Mouse (Mus musculus): ENCODE measurements around the gene Neb. TPM values are rescaled to one million over a fixed set of nuclear protein-coding genes. Genes with fewer than 3 reads are reported as not detected.
"Not testable (repeated sequence)": the region's sequence is repeated elsewhere in the genome, so short reads cannot be mapped to it uniquely, and the experiment has no call there.

Neb gene
- polyA plus RNA-seq, 1 experiment: 9.7 TPM

GRCm38 (mm10) chr2:52212561-52212961, 165.7 kb downstream of the Neb start:
- Histone ChIP-seq H3K4me3 (ENCODE audit: insufficient read depth, low read depth, low read length) (no peak overlapping the region), H3K4me1 (ENCODE audit: control insufficient read depth, insufficient read depth, insufficient read length, low read length) (no peaks in the 10 kb centered on the region), H3K27ac (replicated peaks; ENCODE audit: low read depth, low read length) (peak overlapping the region; percentile 27; the same call in 1 of the 2 replicates)

DNA sequence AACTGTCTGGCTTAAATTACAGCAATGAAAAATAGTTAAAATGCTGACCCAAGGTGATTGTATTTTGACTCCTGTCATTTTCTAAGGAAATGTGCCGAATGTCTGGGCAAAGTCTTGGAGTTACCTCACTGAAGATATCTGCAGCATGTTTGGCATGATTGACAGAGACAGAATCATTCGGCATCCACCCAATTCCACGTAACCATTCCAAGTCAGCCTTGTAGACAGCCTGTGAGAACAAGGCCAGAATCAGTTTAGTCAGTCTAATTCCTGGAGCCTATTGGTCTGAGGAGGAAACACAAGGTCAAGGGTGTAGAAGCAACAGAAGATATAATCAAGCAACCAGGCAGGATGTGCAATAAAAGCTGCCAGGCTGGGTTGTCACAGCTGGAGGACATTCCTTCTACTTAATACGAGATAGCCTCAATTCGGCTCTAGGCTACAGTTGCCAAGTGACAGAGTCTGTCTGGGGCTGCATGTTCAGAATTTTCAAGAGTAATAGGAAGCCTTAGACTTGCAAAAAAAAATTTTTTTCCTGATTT, 166.8 kb downstream of the Neb start:
- no peak overlapping the region for H3K27ac ChIP-seq (replicated peaks; ENCODE audit: low read depth, low read length)
- H3K4me1 ChIP-seq (ENCODE audit: control insufficient read depth, insufficient read depth, insufficient read length, low read length): no peaks in the 10 kb centered on the region
- H3K4me3 ChIP-seq (ENCODE audit: insufficient read depth, low read depth, low read length): no peak overlapping the region

GRCm38 (mm10) chr2:52210685-52211084, 167.6 kb downstream of the Neb start:
- Histone ChIP-seq H3K4me3 (ENCODE audit: insufficient read depth, low read depth, low read length) (no peak overlapping the region), H3K27ac (replicated peaks; ENCODE audit: low read depth, low read length) (no peak overlapping the region), H3K4me1 (ENCODE audit: control insufficient read depth, insufficient read depth, insufficient read length, low read length) (no peaks in the 10 kb centered on the region)

DNA sequence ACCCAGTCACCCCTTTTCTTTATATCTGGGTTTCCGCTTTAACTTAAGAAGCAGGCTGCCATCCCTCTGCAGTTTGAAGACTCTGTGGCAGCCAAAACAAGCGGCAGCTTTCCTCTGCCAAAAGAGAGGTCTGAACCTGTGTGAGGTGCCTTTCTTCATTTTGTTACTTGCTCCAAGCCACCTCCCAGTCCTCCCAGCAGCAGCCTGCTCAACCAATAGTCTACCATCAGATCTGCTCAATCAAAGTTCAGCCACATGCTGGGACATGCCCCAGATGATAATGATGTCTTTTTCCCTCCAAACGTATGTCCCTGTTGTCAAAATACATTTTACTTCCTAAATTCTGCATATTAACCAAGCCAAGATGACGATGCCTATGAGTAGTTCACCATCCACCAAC, 173.3 kb downstream of the Neb start:
- Histone ChIP-seq H3K4me3 (ENCODE audit: insufficient read depth, low read depth, low read length) (no peak overlapping the region), H3K27ac (replicated peaks; ENCODE audit: low read depth, low read length) (no peak overlapping the region), H3K4me1 (ENCODE audit: control insufficient read depth, insufficient read depth, insufficient read length, low read length) (no peaks in the 10 kb centered on the region)

DNA sequence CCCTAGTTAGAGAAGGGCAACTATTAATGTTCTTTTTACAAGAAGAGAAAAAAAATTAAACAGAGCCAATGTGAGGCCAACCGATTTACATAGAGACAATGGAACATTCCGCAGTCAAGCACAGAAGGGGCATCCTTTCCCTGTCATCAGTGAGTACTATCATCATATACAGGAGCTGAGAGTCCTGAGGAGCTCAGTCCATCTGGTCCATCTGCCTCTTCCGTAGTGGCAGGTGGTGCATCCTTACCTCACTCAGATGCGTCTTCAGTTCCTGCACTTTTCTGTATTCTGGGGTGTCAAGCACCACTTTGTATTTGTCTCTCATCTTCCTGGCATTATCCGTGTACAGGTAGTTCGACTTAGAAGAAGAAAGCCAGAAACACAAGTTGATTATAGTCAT, 184.6 kb downstream of the Neb start:
- H3K4me3 ChIP-seq (ENCODE audit: insufficient read depth, low read depth, low read length): no peak overlapping the region
- no peaks in the 10 kb centered on the region for H3K4me1 ChIP-seq (ENCODE audit: control insufficient read depth, insufficient read depth, insufficient read length, low read length)
- H3K27ac ChIP-seq (replicated peaks; ENCODE audit: low read depth, low read length): no peak overlapping the region

- Histone ChIP-seq H3K4me1 (ENCODE audit: control insufficient read depth, insufficient read depth, insufficient read length, low read length) (no peaks in the 10 kb centered on the region), H3K4me3 (ENCODE audit: insufficient read depth, low read depth, low read length) (no peak overlapping the region), H3K27ac (replicated peaks; ENCODE audit: low read depth, low read length) (no peak overlapping the region)
These were observed 198.6 kb downstream of the Neb start for GRCm38 (mm10) chr2:52179678-52180077.

DNA sequence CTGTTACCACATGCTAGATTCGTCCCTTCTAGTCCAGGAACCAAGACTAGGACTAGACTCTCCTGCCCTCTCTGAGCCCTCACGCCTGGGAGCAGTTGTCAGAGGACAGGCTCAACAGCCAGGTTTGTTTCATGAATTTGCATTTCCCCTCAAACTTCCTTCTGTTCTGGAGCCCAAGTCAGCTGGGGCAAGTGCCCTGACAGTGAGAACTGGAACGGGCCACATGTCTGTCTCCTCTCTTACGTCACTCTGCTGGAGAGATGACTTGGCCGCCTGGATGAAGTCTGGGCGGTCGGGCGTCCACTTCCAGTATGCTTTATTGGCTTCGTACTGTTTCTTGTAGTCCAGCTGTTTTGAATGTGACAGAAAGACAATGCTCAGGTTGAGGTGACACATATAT, 200.5 kb downstream of the Neb start:
- Histone ChIP-seq H3K27ac (replicated peaks; ENCODE audit: low read depth, low read length) (no peak overlapping the region), H3K4me3 (ENCODE audit: insufficient read depth, low read depth, low read length) (no peak overlapping the region), H3K4me1 (ENCODE audit: control insufficient read depth, insufficient read depth, insufficient read length, low read length) (no peaks in the 10 kb centered on the region)

- H3K27ac ChIP-seq (replicated peaks; ENCODE audit: low read depth, low read length): no peak overlapping the region
- H3K4me3 ChIP-seq (ENCODE audit: insufficient read depth, low read depth, low read length): no peak overlapping the region
- no peaks in the 10 kb centered on the region for H3K4me1 ChIP-seq (ENCODE audit: control insufficient read depth, insufficient read depth, insufficient read length, low read length)
These were observed 201.1 kb downstream of the Neb start for GRCm38 (mm10) chr2:52177184-52177583.

DNA sequence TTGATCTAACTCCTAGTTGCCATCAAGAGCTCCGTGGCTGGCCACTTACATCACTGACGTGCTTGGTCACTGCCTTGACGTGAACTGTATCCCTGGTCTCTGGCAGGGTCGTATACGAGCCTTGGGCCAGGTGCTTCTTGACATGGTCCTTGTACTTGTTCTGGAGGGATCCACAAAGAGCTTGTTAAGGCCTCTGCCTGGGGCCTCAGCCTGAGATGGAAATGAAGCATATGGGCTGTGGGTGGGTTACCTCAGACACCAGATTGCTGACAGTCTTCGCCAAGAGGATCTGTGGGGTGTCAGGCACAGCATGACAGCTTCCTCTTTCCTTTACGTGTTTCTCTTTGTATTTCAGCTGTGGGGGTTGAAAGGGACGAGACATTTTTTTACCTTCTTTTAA, 201.7 kb downstream of the Neb start:
- no peaks in the 10 kb centered on the region for H3K4me1 ChIP-seq (ENCODE audit: control insufficient read depth, insufficient read depth, insufficient read length, low read length)
- no peak overlapping the region for H3K4me3 ChIP-seq (ENCODE audit: insufficient read depth, low read depth, low read length)
- H3K27ac ChIP-seq (replicated peaks; ENCODE audit: low read depth, low read length): no peak overlapping the region

DNA sequence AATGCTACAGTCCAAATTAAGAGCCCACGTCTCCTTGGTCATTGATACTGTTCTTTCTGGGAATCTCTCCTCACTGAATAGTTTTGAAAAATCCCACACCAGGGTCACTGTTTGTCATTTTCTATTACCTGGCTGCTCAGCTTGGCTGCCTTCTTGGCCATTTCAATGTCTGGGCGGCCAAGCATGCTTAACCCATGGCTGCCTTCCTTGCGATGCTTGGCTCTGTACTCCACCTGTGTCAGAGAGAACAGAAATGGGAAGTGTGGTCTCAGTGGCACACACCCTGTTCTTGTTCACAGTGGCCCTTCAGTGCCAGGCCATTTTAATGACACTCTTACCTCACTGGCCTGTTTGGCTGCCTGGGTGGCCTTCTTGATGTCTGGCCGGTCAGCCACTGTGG, 203.3 kb downstream of the Neb start:
- Histone ChIP-seq H3K4me3 (ENCODE audit: insufficient read depth, low read depth, low read length) (no peak overlapping the region), H3K27ac (replicated peaks; ENCODE audit: low read depth, low read length) (no peak overlapping the region), H3K4me1 (ENCODE audit: control insufficient read depth, insufficient read depth, insufficient read length, low read length) (no peaks in the 10 kb centered on the region)

- no peak overlapping the region for H3K27ac ChIP-seq (replicated peaks; ENCODE audit: low read depth, low read length)
- H3K4me3 ChIP-seq (ENCODE audit: insufficient read depth, low read depth, low read length): no peak overlapping the region
- no peaks in the 10 kb centered on the region for H3K4me1 ChIP-seq (ENCODE audit: control insufficient read depth, insufficient read depth, insufficient read length, low read length)
These were observed 208.8 kb downstream of the Neb start for GRCm38 (mm10) chr2:52169243-52170005.

- no peaks in the 10 kb centered on the region for H3K4me1 ChIP-seq (ENCODE audit: control insufficient read depth, insufficient read depth, insufficient read length, low read length)
- no peak overlapping the region for H3K27ac ChIP-seq (replicated peaks; ENCODE audit: low read depth, low read length)
- no peak overlapping the region for H3K4me3 ChIP-seq (ENCODE audit: insufficient read depth, low read depth, low read length)
These were observed 225.2 kb downstream of the Neb start for GRCm38 (mm10) chr2:52153064-52153463.

DNA sequence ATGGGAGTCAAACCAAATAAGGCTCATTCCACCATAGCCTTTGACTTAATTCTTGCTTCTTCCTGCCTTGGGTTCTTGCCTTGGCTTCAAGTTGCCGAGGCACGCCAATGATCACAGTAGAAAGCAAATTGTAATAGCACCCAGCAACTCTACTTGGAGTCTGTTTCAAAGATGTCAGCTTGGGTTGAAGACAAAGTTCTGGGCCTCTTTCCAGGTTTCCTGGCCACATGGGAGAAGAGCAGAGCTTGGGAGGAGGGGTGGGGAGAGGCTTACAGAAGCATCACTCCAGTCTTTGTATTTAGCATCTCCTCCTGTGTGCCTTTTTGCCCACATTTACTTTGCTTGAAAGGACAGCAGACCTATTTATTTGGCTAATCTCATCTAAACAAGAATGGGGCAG, 244.9 kb downstream of the Neb start:
- Histone ChIP-seq H3K4me3 (ENCODE audit: insufficient read depth, low read depth, low read length) (no peak overlapping the region), H3K4me1 (ENCODE audit: control insufficient read depth, insufficient read depth, insufficient read length, low read length) (no peaks in the 10 kb centered on the region), H3K27ac (replicated peaks; ENCODE audit: low read depth, low read length) (no peak overlapping the region)

GRCm38 (mm10) chr2:52131370-52131769, 246.9 kb downstream of the Neb start:
- H3K4me3 ChIP-seq (ENCODE audit: insufficient read depth, low read depth, low read length); H3K4me1 ChIP-seq (ENCODE audit: control insufficient read depth, insufficient read depth, insufficient read length, low read length); H3K27ac ChIP-seq (replicated peaks; ENCODE audit: low read depth, low read length): not testable (repeated sequence)

GRCm38 (mm10) chr2:52114086-52114485, 264.2 kb downstream of the Neb start:
- Histone ChIP-seq H3K27ac (replicated peaks; ENCODE audit: low read depth, low read length) (no peak overlapping the region), H3K4me1 (ENCODE audit: control insufficient read depth, insufficient read depth, insufficient read length, low read length) (no peaks in the 10 kb centered on the region), H3K4me3 (ENCODE audit: insufficient read depth, low read depth, low read length) (no peak overlapping the region)
